Mouse (Mus musculus) bone marrow macrophage, adult 2 months (primary cell): ENCODE results near the gene Kcnip1. TPM values are rescaled to one million over a fixed set of nuclear protein-coding genes. Genes with fewer than 3 reads are reported as not detected.

ENCODE experiments used
- H3K27ac ChIP-seq: 2 replicates; pipeline ENCODE4 v1.5.1; 2012; ENCODE audit warnings: low read depth, low read length; ENCODE audit not compliant: insufficient read depth
- H3K4me1 ChIP-seq: 2 replicates; pipeline ENCODE4 v1.6.1; 2012; ENCODE audit warnings: low read length; ENCODE audit not compliant: control insufficient read depth, insufficient read depth
- H3K4me3 ChIP-seq: 2 replicates; pipeline ENCODE4 v1.5.1; 2012; ENCODE audit warnings: mild to moderate bottlenecking, low read length, moderate library complexity; ENCODE audit not compliant: insufficient read depth
- CTCF ChIP-seq: IDR thresholded peaks from 2 replicates; pipeline ENCODE4 v1.5.1; 2012; ENCODE audit warnings: low read depth, mild to moderate bottlenecking, low read length, moderate library complexity
- POLR2A ChIP-seq: IDR thresholded peaks from 2 replicates; pipeline ENCODE4 v1.6.1; 2012; ENCODE audit warnings: mild to moderate bottlenecking, low read depth, low read length, borderline replicate concordance
- polyA plus RNA-seq: library from polyadenylated mRNA; stranded (reverse); fragments of >200 nt; gene quantifications from 2 replicates; pipeline ENCODE4 v1.2.4, GENCODE M21; 2012; ENCODE audit not compliant: missing spikeins, insufficient read depth, insufficient read length

Kcnip1 gene
- polyA plus RNA-seq, 1 experiment, result not detected

DNA sequence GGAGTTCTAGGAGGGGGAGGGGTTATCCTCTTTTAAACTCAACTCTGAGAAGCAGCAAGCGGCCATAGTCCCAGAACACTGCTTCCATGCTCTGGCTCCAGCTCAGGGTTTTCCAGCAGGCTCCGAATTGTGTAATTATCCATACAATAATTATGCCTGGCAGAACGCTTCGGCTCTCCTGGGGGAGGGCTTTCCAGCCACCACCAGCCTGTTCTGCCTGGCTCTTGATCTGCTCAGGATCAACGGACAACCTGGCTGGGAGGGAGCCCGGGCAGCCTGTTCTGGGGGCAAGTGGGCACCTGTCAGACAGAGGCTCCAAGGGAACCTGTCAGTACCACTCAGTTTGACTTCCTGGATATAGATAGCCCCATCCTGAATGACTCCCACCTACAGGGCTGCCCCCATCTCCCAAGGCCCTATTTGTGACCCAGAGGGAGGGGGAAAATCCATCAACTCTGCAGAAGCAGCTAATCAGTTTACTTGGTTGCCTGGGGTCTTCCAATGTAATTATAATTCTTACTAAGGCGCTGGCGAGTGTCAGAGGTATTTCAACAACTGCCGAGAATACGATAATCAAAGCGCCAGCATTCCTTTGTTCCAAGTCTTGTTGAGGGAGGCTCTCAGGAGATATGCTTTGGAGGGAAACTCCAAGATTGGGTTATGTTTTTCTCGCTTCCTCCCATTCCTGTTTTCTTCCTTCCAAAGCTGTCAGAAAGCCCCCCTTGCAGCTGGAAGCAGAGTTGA lies 165.7 kb downstream of the Kcnip1 start:
- H3K4me1 ChIP-seq, result peaks cover 64% of the 10 kb centered on the region
- TF ChIP-seq POLR2A (no peak), CTCF (no peak)
- no peak overlapping the region for H3K4me3 ChIP-seq
- H3K27ac ChIP-seq, result no peak overlapping the region

DNA sequence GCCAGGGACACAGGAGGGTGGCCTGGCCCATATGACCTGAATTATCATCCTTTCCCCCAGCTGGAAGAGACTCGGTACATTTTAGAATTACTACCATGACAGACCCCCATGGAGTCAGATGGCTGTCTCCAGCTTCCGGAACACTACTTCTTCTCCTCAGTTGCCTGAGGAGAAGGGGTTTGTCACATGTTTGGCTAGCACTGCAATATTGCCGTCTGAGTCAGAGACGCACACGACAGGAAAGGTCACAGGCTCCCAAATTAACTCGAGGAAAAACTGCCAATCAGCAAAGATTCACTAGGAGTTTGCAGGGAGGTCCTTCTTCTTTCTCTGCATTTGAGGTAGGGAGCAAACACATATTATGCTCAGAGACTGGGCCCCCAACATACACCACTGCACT lies 168.2 kb downstream of the Kcnip1 start:
- no peak overlapping the region for H3K4me3 ChIP-seq
- peak overlapping the region; percentile 98 for H3K27ac ChIP-seq
- peaks cover 58% of the 10 kb centered on the region for H3K4me1 ChIP-seq
- TF ChIP-seq POLR2A (no peak), CTCF (no peak)

DNA sequence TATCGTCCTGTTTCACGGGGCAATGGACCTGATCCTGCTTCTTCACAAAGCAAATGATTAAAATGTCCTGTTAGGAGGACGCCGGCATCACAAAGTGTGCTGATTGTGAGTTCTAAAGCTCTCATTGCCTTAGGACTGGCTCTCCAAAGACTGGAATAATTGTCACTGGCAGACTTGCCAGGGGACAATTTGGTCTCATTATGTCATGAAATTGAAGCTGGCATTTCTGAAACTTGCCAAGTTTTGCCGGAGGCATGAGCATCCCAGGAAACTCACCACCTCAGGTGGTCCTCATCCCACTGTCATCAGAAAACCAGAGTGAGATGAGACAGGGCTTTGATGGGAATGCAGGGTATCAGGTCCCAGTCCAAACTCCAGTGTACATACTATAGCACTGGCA lies 171.6 kb downstream of the Kcnip1 start:
- H3K4me3 ChIP-seq, result no peak overlapping the region
- no peak overlapping the region for H3K27ac ChIP-seq
- peaks cover 46% of the 10 kb centered on the region for H3K4me1 ChIP-seq
- TF ChIP-seq CTCF (no peak), POLR2A (no peak)

DNA sequence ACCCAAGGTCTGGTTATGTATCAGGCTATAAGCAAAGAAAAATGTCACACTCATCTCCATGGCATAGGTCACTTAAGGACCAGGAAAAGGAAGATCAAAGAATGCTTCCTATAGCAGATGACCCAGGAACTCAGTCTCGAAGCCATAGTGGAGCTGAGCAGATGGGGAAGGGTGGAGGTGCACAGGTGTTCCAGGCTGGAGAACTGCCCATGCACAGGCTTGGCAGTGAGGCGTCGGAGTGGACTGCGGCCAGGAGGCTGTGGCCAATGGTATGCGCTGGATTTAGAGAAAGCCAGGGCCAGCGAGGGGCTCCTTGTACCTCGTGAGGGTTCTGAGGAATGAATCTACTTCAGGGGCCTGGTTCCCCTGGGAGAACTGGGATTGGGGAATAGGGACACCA lies 172.1 kb downstream of the Kcnip1 start:
- TF ChIP-seq POLR2A (no peak), CTCF (no peak)
- Histone ChIP-seq H3K4me3 (no peak overlapping the region), H3K4me1 (peaks cover 42% of the 10 kb centered on the region), H3K27ac (no peak overlapping the region)

DNA sequence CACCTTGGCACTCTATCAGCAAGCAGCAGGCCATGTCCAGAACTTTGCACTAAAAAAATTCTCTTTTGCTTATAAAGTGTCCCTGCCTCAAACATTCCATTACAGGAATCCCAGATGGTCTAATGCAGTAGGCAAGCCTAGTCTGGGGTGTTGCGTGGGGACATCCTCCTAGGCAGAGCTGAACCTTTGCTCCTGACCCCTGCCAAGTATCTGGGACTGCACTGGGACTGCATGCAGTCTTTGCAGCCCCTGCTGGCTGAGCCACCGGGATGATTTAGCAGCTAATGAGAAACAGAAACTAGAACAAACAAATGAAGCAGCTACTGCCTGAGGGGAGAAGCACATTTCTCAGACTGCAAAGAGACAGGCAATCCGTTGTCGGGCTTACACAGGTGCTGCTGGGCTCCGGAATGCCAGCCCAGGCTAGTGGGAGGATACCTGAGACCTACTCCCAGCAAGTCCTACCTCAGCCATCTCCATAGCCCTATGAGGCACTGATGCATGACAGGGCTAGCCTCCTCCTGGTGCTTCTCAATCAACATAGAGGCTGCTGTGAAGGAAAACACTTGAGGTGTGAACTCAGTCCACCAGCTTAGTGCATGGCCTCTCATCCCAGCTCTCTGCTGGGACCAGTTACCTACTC lies 174.0 kb downstream of the Kcnip1 start:
- Histone ChIP-seq H3K4me1 (peaks cover 26% of the 10 kb centered on the region), H3K27ac (no peak overlapping the region), H3K4me3 (no peak overlapping the region)
- TF ChIP-seq CTCF (no peak), POLR2A (no peak)

DNA sequence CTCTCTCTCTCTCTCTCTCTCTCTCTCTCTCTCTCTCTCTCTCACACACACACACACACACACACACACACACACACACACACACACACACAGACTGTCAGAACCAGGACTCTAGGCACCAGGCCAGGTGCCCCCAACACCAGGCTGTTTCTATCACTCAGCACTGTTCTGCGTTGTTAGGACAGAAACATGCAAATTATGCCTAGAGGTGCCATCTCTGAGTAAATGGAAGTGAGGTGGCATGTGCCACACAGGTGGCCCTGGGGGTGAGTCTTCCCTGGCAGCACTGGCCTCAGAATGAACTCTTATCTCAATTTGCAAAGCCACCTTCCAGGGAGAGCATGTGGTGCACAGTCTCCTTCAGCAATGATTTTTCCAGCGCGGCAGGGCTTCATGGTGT lies 176.9 kb downstream of the Kcnip1 start:
- Histone ChIP-seq H3K27ac (no peak overlapping the region), H3K4me1 (peaks cover 24% of the 10 kb centered on the region), H3K4me3 (no peak overlapping the region)
- TF ChIP-seq CTCF (no peak), POLR2A (no peak)

DNA sequence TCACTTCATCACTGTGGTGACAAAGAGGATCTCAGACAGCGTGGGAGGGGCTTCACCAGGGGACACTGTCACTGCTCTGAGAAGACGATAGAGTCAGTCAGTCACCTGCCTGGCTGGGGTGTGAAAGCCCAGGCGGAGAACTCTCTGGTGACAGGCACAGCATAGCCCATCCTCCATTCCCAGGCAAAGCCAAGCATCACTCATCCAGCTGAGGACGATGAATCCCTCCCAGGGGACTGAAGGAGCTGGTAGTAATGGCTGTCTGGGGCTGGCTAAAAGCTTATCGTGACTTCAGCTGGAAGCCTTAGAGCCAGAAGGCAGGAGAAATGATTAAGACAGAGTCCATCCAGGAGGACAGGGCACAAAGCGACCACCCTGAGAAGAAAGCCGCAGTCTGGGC lies 182.8 kb downstream of the Kcnip1 start:
- Histone ChIP-seq H3K27ac (no peak overlapping the region), H3K4me3 (no peak overlapping the region)
- TF ChIP-seq CTCF (no peak), POLR2A (no peak)

DNA sequence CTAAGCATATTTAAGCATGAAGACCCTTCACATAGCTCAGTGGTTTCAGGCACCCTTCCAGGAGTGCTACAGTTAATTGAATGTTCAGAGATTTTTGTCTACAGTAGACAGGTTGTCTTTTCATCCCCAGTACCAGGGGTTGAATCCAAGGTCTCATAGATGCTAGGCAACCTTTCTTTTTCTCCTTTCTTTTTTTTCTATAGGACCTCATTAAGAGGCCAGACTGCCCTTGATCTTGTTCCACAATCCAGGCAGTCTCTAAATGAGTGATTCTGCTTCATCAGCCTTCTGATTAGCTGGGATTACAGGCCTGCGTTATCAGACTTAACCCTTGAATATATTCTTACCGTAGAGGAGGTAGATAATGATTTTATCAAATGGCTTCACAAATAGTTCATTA lies 189.9 kb downstream of the Kcnip1 start:
- Histone ChIP-seq H3K4me1 (no peaks in the 10 kb centered on the region), H3K4me3 (no peak overlapping the region), H3K27ac (no peak overlapping the region)
- no peak for TF ChIP-seq CTCF
- TF ChIP-seq POLR2A, result no peak

More for the DNA sequence above, 182.8 kb downstream of the Kcnip1 start:
- H3K4me1 ChIP-seq, result peaks cover 17% of the 10 kb centered on the region

DNA sequence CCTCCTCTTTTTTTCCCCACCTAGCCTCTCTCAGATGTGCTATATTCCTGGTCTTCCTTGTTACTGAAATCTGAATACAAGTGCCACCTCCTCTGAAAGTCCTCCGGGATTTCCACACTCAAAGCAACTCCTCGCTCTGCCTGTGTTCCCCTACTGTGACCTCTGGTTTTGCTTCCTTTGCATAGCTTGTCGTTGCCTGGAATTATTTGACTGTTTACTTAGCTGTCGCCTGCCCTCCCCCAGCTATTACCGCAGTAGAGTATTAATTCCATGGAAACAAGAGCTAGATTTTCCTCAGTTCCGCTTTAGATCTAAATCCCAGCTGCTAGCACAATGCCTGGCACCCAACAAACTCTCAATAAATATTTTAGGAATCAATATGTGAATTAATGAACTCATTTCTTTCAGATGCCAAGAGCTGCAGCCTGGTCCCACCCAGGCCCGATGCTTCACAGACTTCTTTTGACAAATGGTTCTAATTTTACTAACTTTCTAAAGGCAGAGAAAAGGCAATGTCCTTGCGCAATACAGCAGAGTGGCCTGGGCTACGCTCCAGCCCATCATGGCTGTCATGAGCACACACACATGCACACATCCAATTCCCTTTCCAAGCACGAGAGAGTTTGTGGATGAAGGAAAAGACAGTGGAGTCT lies 192.4 kb downstream of the Kcnip1 start:
- TF ChIP-seq POLR2A, result no peak
- no peak for TF ChIP-seq CTCF
- H3K4me1 ChIP-seq, result peaks cover 4% of the 10 kb centered on the region
- no peak overlapping the region for H3K4me3 ChIP-seq
- H3K27ac ChIP-seq, result no peak overlapping the region

DNA sequence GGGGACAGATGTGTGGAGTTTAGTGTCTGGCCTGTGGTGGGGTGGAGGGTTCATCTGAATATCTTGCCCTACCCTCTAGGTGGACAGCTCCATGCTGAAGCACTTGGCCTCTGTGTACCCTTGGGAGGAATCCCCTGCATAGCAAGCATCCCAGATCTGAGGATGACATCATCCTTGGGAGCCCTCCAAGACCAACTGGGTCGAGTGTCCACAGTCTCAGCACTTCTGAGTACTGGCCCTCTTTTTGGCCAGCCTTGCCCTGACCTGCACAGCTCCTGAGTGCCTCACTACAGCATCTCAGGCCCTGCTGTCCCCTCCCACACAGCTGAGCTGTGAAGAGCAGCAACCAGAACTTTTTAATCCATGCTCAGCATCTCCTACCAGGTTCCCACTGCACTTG lies 193.0 kb downstream of the Kcnip1 start:
- peaks cover 10% of the 10 kb centered on the region for H3K4me1 ChIP-seq
- TF ChIP-seq POLR2A, result no peak
- no peak for TF ChIP-seq CTCF
- no peak overlapping the region for H3K27ac ChIP-seq
- H3K4me3 ChIP-seq, result no peak overlapping the region
